Mouse (Mus musculus) brain, embryonic 14.5 days (tissue): ENCODE measurements at regions not wholly inside any gene's neighbourhood (a gene's known extent, or its start where the extent isn't known, plus 50 kb on each side); places are given as distances from the start of the nearest gene placed in this dataset.
A peak's percentile ranks its signal among the peaks of the same experiment; 100 is the strongest.

Experiments used
- DNase-seq: peaks from one replicate; pipeline ENCODE4 v3.0.0-alpha.2; 2011; ENCODE audit warnings: low read depth
- CTCF ChIP-seq: fragments of 200-500 bp; IDR thresholded peaks from 2 replicates; pipeline ENCODE4 v1.5.1; 2012; ENCODE audit warnings: inconsistent platforms, mild to moderate bottlenecking, moderate library complexity, borderline replicate concordance; ENCODE audit not compliant: insufficient read depth, insufficient read length; ENCODE audit errors: extremely low read depth
- POLR2A ChIP-seq: fragments of 200-500 bp; IDR thresholded peaks from 2 replicates; pipeline ENCODE4 v1.6.1; 2012; ENCODE audit warnings: mild to moderate bottlenecking, inconsistent platforms, borderline replicate concordance; ENCODE audit not compliant: poor library complexity, insufficient read depth, insufficient read length, severe bottlenecking; ENCODE audit errors: extremely low read depth

DNA sequence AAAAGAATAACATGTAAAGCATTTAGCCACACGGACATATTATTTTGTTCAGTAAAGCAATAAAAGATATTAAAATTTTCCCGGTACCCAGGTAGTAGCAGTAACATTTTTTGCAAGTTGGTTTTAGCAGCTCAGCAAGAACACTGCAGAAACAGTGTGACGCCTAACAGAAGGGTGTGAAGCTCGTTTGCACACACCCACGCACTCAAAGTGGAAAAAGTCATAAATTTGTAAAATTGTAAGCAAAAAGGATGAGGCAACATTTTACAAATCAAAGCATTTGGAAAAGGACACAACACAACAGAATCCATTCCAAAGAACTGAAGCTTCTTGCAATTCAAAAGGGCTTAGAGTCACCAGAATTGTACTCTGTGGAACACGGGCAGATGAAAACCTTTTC is 1053.6 kb upstream of the Celf2 start:
- DNase-seq: no peak
- no peak for TF ChIP-seq CTCF
- no peak for TF ChIP-seq POLR2A

DNA sequence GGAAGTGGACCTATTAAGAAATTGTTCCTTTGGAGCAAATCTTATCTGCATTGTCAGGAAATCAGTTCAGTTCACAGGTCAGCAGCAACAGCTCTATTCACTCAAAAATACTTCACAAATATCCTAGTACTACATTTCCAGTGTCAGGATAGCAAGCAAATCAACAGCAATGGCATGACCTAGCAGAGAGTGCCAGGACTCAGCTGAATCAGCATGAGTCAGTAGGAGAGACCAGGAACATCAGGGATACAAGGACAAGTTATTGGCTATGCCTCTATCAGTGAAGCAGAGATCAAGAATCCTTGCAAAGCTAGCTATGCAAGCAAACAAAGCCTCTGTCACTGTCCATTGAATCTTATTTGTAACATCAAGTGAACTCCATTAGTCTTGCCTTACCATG is 1036.8 kb upstream of the Celf2 start:
- no peak for DNase-seq
- TF ChIP-seq POLR2A (no peak), CTCF (no peak)

- TF ChIP-seq POLR2A (no peak), CTCF (no peak)
- peak; percentile 79 for DNase-seq
Measured at GRCm38 (mm10) chr2:8536842-8537241, 1027.5 kb upstream of the Celf2 start.

DNA sequence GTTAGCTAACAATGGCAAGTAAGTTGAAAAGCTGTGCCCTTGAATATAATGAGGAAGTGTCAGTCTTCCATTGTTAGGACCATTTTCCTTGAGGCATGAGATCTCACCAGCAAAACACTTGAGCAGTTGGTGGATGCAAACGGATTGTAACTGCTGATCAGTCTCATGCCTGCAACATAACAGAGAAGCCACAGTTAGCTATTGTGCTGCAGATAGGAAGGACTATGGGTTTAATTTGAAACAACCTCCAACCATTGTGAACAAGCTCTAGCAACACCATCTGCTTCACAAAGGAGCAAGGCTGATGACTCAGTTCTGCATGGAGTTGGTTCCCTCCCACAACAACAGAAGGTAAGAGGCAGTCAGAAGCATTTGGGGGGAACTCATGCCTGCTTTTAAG is 989.1 kb upstream of the Celf2 start:
- TF ChIP-seq POLR2A (no peak), CTCF (no peak)
- peak; percentile 55 for DNase-seq

- peak; percentile 71 for DNase-seq
- no peak for TF ChIP-seq POLR2A
- TF ChIP-seq CTCF: no peak
Measured at GRCm38 (mm10) chr2:8477827-8478528, 968.6 kb upstream of the Celf2 start.

- TF ChIP-seq CTCF (no peak), POLR2A (no peak)
- DNase-seq: peak; percentile 67
Measured at GRCm38 (mm10) chr2:8470546-8470945, 961.2 kb upstream of the Celf2 start.

DNA sequence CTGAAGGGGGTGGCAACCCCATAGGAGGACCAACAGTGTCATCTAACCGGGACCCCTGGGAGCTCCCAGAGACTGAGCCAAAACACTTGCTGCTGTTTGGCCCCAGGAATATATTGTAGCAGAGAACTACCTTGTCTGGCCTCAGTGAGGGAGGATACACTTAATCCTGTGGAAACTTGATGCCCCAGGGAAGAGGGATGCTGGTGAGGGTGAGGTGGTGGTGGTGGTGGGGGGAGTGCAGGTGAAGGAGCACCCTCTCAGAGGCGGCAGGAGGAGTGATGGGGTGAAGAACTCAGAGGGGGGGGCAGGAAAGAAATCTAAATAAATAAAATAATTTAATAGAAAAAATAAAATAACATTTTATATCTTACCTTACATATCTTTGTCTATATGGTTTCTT is 959.6 kb upstream of the Celf2 start:
- no peak for TF ChIP-seq CTCF
- TF ChIP-seq POLR2A: no peak

DNA sequence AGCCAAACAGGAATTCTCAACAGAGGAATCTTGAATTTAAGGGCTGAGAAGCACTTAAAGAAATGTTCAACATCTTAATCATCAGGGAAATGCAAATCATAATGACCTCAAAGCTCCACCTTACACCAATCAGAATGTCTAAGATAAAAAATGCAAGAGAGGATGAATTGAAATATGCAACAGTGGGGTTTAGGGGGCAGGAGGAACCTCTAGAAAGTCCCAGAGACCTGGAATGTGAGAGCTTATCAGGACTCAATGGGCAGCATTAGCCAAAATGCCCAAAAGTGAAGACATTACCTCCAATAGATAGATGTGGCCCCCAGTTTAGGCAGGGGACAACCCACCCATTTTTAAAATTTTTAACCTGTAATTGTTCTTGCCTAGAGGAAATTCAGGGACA is 959.0 kb upstream of the Celf2 start:
- TF ChIP-seq CTCF: no peak
- no peak for TF ChIP-seq POLR2A
- no peak for DNase-seq

More for the DNA sequence above, 959.6 kb upstream of the Celf2 start:
- DNase-seq: no peak

DNA sequence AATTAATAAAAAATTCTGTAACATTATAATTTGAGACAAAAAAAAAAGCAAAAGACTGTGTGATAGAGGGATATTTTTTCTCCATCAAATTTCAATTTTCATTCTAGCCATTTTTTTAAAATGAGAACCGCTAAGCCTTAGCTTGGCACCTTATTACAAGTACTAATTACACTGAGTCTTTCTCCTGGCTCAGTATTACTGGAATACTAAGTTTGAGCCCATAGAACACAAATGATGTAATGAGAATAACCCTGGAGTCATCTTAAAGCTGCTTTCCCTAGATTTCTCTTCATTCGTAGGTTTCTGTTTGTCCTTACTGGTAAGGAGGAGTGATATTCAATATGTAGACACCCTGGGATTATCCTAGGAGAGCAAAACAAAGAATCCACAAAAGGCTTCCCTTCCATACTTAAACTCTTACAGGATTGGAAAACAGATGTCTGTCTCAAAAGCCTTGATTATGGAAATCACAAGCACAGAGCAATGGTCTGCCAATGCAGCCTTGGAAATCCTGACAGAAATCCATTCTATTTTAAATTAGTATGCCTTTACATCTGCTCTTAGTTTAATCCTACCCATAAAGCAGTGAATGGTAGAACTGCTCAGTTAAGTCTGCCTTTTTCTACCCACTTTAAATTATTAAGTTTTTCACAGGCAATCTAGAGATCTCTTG is 958.3 kb upstream of the Celf2 start:
- DNase-seq: peak; percentile 91
- no peak for TF ChIP-seq CTCF
- TF ChIP-seq POLR2A: no peak

DNA sequence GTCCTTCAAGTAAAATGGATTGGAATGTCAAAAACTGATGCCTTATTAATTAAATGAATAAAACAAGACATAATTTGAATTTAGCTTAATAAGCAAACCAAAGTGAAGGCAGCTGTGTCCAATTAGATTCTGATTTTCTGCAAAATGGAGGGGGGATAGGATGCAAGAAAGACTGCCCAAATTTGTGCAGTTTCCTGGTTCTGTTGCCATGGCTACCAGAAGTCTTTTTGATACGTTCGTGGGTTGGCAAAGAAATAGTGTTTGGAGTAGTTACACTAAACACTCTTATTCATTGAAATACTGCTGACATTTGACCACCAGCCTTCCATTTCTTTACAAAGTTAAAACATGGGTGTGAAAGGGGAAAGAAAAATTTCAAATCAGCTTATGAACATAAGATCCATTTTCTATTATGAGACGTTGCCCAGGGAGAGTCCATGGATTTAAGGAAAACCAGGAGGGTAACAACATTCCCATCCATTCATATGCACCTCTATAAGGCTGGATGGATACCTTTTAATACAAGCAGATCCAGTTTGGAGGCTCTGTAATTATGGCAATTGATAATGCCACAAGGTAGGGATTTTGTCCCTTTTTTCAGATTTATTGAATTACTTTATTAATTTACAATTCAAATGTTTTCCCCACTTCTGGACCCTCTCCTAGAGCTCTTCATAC is 943.3 kb upstream of the Celf2 start:
- no peak for TF ChIP-seq CTCF
- TF ChIP-seq POLR2A: no peak
- peak; percentile 82 for DNase-seq

DNA sequence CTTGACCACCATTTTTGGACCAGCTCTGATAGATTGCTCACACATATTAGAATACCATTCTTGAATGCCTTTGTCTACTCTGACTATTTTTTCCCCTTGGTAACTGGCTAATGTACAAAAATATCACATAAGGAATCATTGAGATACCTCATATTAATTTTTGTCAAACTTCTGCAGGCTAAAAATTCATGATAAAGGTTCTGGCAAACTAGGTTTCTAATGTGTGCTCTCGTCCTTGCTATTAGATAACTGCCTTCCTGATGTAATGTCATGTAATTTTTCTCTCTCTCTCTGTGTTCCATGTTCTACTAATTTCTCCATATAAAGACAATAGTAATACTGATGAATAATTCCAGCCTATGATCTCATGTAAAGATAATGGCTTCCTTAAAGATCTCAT is 931.9 kb upstream of the Celf2 start:
- no peak for TF ChIP-seq CTCF
- no peak for TF ChIP-seq POLR2A
- no peak for DNase-seq

- no peak for TF ChIP-seq POLR2A
- no peak for TF ChIP-seq CTCF
Measured at GRCm38 (mm10) chr2:8429652-8430343, 920.4 kb upstream of the Celf2 start.

GRCm38 (mm10) chr2:8428145-8428544 is 918.8 kb upstream of the Celf2 start:
- no peak for DNase-seq
- TF ChIP-seq CTCF: no peak
- no peak for TF ChIP-seq POLR2A

More at GRCm38 (mm10) chr2:8429652-8430343, 920.4 kb upstream of the Celf2 start:
- DNase-seq: no peak
